Mouse (Mus musculus): ENCODE measurements around the gene Zfp61. TPM values are rescaled to one million over a fixed set of nuclear protein-coding genes. Genes with fewer than 3 reads are reported as not detected.
A peak's percentile ranks its signal among the peaks of the same experiment; 100 is the strongest.

Zfp61 gene
- polyA plus RNA-seq, 1 experiment from 2014 or later, result 33.7 TPM

- under 1% methylated on average over 18 of the region's 18 CpGs for WGBS
Observed at GRCm38 (mm10) chr7:24299823-24300481, 1.1 kb downstream of the Zfp61 start.

GRCm38 (mm10) chr7:24298973-24299708, 1.9 kb downstream of the Zfp61 start:
- Histone ChIP-seq H3K36me3 (ENCODE audit: control insufficient read depth, insufficient read depth, low read length) (peaks cover 50% of the 10 kb centered on the region), H3K27ac (ENCODE audit: low read depth, low read length) (peak overlapping the region; percentile 92), H3K27me3 (replicated peaks; ENCODE audit: control insufficient read depth, insufficient read depth, low read length) (no peaks in the 10 kb centered on the region), H3K4me3 (ENCODE audit: low read depth, low read length) (peak overlapping the region; percentile 51), H3K4me2 (ENCODE audit: low read length) (peak overlapping the region; percentile 86), H3K4me1 (ENCODE audit: control insufficient read depth, insufficient read depth, low read length) (peaks cover 6% of the 10 kb centered on the region), H3K9me3 (replicated peaks; ENCODE audit: control insufficient read depth, low read length) (no peaks in the 10 kb centered on the region), H3K9ac (ENCODE audit: low read length) (peak overlapping the region; percentile 78)
- DNase-seq (ENCODE audit: low spot score) (peak; percentile 98), ATAC-seq (peak; percentile 93)
- WGBS, result under 1% methylated on average over 38 of the region's 47 CpGs

More at GRCm38 (mm10) chr7:24299823-24300481, 1.1 kb downstream of the Zfp61 start:
- DNase-seq (ENCODE audit: low spot score), result peak; percentile 57
- Histone ChIP-seq H3K4me2 (ENCODE audit: low read length) (peak overlapping the region; percentile 86), H3K36me3 (ENCODE audit: control insufficient read depth, insufficient read depth, low read length) (peaks cover 48% of the 10 kb centered on the region), H3K27ac (ENCODE audit: low read depth, low read length) (peak overlapping the region; percentile 92), H3K27me3 (replicated peaks; ENCODE audit: control insufficient read depth, insufficient read depth, low read length) (no peaks in the 10 kb centered on the region), H3K9me3 (replicated peaks; ENCODE audit: control insufficient read depth, low read length) (no peaks in the 10 kb centered on the region), H3K9ac (ENCODE audit: low read length) (peak overlapping the region; percentile 78), H3K4me1 (ENCODE audit: control insufficient read depth, insufficient read depth, low read length) (peaks cover 6% of the 10 kb centered on the region), H3K4me3 (ENCODE audit: low read depth, low read length) (peak overlapping the region; percentile 51)
- ATAC-seq, result peak; percentile 35

- H3K4me2 ChIP-seq (ENCODE audit: low read length), result peak overlapping the region; percentile 86
- no peaks in the 10 kb centered on the region for H3K27me3 ChIP-seq (replicated peaks; ENCODE audit: control insufficient read depth, insufficient read depth, low read length)
- ATAC-seq, result peak; percentile 8
- under 1% methylated on average over 12 of the region's 12 CpGs for WGBS
- H3K9me3 ChIP-seq (replicated peaks; ENCODE audit: control insufficient read depth, low read length), result no peaks in the 10 kb centered on the region
- DNase-seq (ENCODE audit: low spot score), result no peak
- peak overlapping the region; percentile 78 for H3K9ac ChIP-seq (ENCODE audit: low read length)
- peak overlapping the region; percentile 92 for H3K27ac ChIP-seq (ENCODE audit: low read depth, low read length)
- peaks cover 54% of the 10 kb centered on the region for H3K36me3 ChIP-seq (ENCODE audit: control insufficient read depth, insufficient read depth, low read length)
- peaks cover 6% of the 10 kb centered on the region for H3K4me1 ChIP-seq (ENCODE audit: control insufficient read depth, insufficient read depth, low read length)
- H3K4me3 ChIP-seq (ENCODE audit: low read depth, low read length), result peak overlapping the region; percentile 51
Observed at GRCm38 (mm10) chr7:24298635-24298972, 2.4 kb downstream of the Zfp61 start.

GRCm38 (mm10) chr7:24297361-24298095, 3.5 kb downstream of the Zfp61 start:
- no peaks in the 10 kb centered on the region for H3K27me3 ChIP-seq (replicated peaks; ENCODE audit: control insufficient read depth, insufficient read depth, low read length)
- peak overlapping the region; percentile 78 for H3K9ac ChIP-seq (ENCODE audit: low read length)
- H3K36me3 ChIP-seq (ENCODE audit: control insufficient read depth, insufficient read depth, low read length), result peaks cover 52% of the 10 kb centered on the region
- DNase-seq (ENCODE audit: low spot score) (no peak), ATAC-seq (no peak)
- no peak overlapping the region for H3K27ac ChIP-seq (ENCODE audit: low read depth, low read length)
- 0 out of 2 replicates have a peak overlapping the region, but pooled peaks have one; percentile 51 for H3K4me3 ChIP-seq (ENCODE audit: low read depth, low read length)
- peak overlapping the region; percentile 86 for H3K4me2 ChIP-seq (ENCODE audit: low read length)
- H3K4me1 ChIP-seq (ENCODE audit: control insufficient read depth, insufficient read depth, low read length), result peaks cover 6% of the 10 kb centered on the region
- no peaks in the 10 kb centered on the region for H3K9me3 ChIP-seq (replicated peaks; ENCODE audit: control insufficient read depth, low read length)
- 91% methylated on average over 15 of the region's 15 CpGs for WGBS

- H3K27me3 ChIP-seq (replicated peaks; ENCODE audit: control insufficient read depth, insufficient read depth, low read length), result no peaks in the 10 kb centered on the region
- peaks cover 54% of the 10 kb centered on the region for H3K36me3 ChIP-seq (ENCODE audit: control insufficient read depth, insufficient read depth, low read length)
- no peak overlapping the region for H3K4me2 ChIP-seq (ENCODE audit: low read length)
- WGBS, result 94% methylated on average over 7 of the region's 7 CpGs
- no peak overlapping the region for H3K4me3 ChIP-seq (ENCODE audit: low read depth, low read length)
- no peaks in the 10 kb centered on the region for H3K9me3 ChIP-seq (replicated peaks; ENCODE audit: control insufficient read depth, low read length)
- no peak overlapping the region for H3K9ac ChIP-seq (ENCODE audit: low read length)
- ATAC-seq (no peak), DNase-seq (ENCODE audit: low spot score) (no peak)
- H3K4me1 ChIP-seq (ENCODE audit: control insufficient read depth, insufficient read depth, low read length), result peaks cover 6% of the 10 kb centered on the region
- H3K27ac ChIP-seq (ENCODE audit: low read depth, low read length), result no peak overlapping the region
Observed at GRCm38 (mm10) chr7:24296386-24296785, 4.6 kb downstream of the Zfp61 start.

GRCm38 (mm10) chr7:24295376-24295775, 5.7 kb downstream of the Zfp61 start:
- ATAC-seq, result no peak
- no peak overlapping the region for H3K4me3 ChIP-seq (ENCODE audit: low read depth, low read length)
- no peaks in the 10 kb centered on the region for H3K27me3 ChIP-seq (replicated peaks; ENCODE audit: control insufficient read depth, insufficient read depth, low read length)
- H3K27ac ChIP-seq (ENCODE audit: low read depth, low read length), result no peak overlapping the region
- 97% methylated on average over 7 of the region's 7 CpGs for WGBS
- DNase-seq (ENCODE audit: low spot score), result no peak
- no peak overlapping the region for H3K9ac ChIP-seq (ENCODE audit: low read length)
- H3K36me3 ChIP-seq (ENCODE audit: control insufficient read depth, insufficient read depth, low read length), result peaks cover 62% of the 10 kb centered on the region
- H3K4me1 ChIP-seq (ENCODE audit: control insufficient read depth, insufficient read depth, low read length), result peaks cover 6% of the 10 kb centered on the region
- H3K9me3 ChIP-seq (replicated peaks; ENCODE audit: control insufficient read depth, low read length), result no peaks in the 10 kb centered on the region
- H3K4me2 ChIP-seq (ENCODE audit: low read length), result no peak overlapping the region

- no peaks in the 10 kb centered on the region for H3K27me3 ChIP-seq (replicated peaks; ENCODE audit: control insufficient read depth, insufficient read depth, low read length)
- no peak for ATAC-seq
- 97% methylated on average over 4 of the region's 4 CpGs for WGBS
Observed at GRCm38 (mm10) chr7:24294763-24295162, 6.3 kb downstream of the Zfp61 start.

GRCm38 (mm10) chr7:24293061-24293851, 7.8 kb downstream of the Zfp61 start:
- 92% methylated on average over 12 of the region's 12 CpGs for WGBS
- DNase-seq (ENCODE audit: low spot score), result no peak

More at GRCm38 (mm10) chr7:24294763-24295162, 6.3 kb downstream of the Zfp61 start:
- Histone ChIP-seq H3K36me3 (ENCODE audit: control insufficient read depth, insufficient read depth, low read length) (peaks cover 68% of the 10 kb centered on the region), H3K9ac (ENCODE audit: low read length) (no peak overlapping the region), H3K4me3 (ENCODE audit: low read depth, low read length) (no peak overlapping the region), H3K4me1 (ENCODE audit: control insufficient read depth, insufficient read depth, low read length) (peaks cover 6% of the 10 kb centered on the region), H3K9me3 (replicated peaks; ENCODE audit: control insufficient read depth, low read length) (no peaks in the 10 kb centered on the region), H3K4me2 (ENCODE audit: low read length) (no peak overlapping the region), H3K27ac (ENCODE audit: low read depth, low read length) (no peak overlapping the region)
- no peak for DNase-seq (ENCODE audit: low spot score)

More at GRCm38 (mm10) chr7:24293061-24293851, 7.8 kb downstream of the Zfp61 start:
- Histone ChIP-seq H3K4me1 (ENCODE audit: control insufficient read depth, insufficient read depth, low read length) (peaks cover 4% of the 10 kb centered on the region), H3K9ac (ENCODE audit: low read length) (no peak overlapping the region), H3K4me2 (ENCODE audit: low read length) (no peak overlapping the region), H3K27ac (ENCODE audit: low read depth, low read length) (no peak overlapping the region), H3K9me3 (replicated peaks; ENCODE audit: control insufficient read depth, low read length) (no peaks in the 10 kb centered on the region), H3K36me3 (ENCODE audit: control insufficient read depth, insufficient read depth, low read length) (peaks cover 74% of the 10 kb centered on the region), H3K27me3 (replicated peaks; ENCODE audit: control insufficient read depth, insufficient read depth, low read length) (no peaks in the 10 kb centered on the region), H3K4me3 (ENCODE audit: low read depth, low read length) (no peak overlapping the region)
- no peak for ATAC-seq

Measured in forebrain, embryonic 14.5 days (tissue).